Mouse (Mus musculus) urinary bladder, postnatal 36 days (tissue): Measurements from ENCODE around the gene Asgr2.
"Not testable (repeated sequence)": the region's sequence is repeated elsewhere in the genome, so short reads cannot be mapped to it uniquely, and the experiment has no call there.

ENCODE experiments used
- DNase-seq, 2 experiments: peaks; one replicate each; pipeline ENCODE4 v3.0.0; 2022; ENCODE audit warnings: low spot score in 2 of 2, mixed read lengths in 1 of 2

The Asgr2 gene

GRCm38 (mm10) chr11:70084563-70084962 lies 7.9 kb upstream of the Asgr2 start:
- DNase-seq, result no peak

- DNase-seq, result no peak
Measured at GRCm38 (mm10) chr11:70097396-70097795, 5.0 kb downstream of the Asgr2 start.

DNA sequence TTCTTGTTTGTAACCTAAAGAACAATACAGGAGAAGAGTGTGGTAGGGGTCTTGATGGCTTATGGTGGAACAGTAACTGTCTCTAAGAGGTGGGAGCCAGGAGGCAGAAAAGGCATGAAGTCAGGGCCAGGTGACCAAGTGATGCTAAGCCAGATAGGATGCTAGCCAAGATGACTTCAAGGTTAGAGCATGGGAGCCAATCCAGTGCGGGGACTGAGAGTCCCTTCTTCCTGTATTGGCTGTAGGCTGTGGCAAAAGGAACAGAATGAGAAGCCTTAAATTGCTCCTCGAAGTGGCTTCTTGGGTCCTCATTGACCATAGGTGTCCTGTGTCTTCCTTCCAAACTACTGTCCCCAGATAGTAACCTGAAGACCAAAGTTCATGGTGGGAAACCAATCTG lies 6.7 kb downstream of the Asgr2 start:
- DNase-seq, result no peak

GRCm38 (mm10) chr11:70099809-70100208 lies 7.4 kb downstream of the Asgr2 start:
- no peak for DNase-seq

DNA sequence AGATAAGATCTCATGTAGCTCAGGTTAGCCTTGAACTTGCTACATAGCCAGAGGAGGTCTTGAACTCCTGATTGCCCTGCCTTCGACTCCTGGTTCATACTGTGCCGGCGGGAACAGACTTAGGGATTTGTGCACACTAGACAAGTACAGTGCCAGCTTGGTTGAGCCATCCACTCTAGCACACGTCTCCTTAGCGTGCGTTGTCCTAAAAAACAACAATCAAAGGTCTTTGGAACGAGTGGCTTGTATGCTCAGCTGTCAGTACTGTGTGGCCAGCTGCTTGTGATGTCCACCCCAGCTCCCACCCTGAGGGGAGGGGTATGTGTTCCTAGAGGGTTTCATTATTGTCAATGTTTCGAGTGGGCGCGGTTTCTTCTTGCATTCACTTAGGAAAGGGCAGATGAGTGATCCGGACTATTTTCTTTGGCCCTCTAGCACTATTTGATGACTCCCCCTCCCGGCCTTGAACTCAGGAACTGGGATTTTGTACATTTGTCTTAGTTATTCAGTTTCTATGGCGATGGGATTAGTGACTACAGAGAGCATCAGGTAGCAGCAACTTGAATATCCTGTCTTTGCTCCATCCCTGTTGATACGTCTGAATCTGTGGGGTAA lies 11.4 kb downstream of the Asgr2 start:
- no peak for DNase-seq

DNA sequence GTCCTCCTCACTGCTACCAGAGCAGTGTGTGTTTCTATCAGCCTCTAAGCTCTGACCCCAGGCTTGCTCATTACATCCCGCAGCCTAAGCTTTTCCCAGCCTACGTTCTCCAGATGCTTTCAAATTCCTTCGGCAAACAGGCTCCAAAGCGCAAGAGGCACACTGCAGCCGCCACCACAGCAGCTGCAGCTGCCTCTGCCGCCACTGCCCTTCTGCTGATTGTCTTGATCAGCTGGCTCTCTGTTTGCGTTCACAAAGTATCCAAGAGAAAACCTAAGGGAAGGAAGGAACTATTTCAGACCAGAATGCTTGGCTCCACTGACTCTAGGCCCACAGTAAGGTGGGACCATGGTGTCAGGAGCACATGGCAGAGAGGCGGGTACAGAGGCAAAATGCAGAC lies 14.6 kb downstream of the Asgr2 start:
- no peak for DNase-seq

DNA sequence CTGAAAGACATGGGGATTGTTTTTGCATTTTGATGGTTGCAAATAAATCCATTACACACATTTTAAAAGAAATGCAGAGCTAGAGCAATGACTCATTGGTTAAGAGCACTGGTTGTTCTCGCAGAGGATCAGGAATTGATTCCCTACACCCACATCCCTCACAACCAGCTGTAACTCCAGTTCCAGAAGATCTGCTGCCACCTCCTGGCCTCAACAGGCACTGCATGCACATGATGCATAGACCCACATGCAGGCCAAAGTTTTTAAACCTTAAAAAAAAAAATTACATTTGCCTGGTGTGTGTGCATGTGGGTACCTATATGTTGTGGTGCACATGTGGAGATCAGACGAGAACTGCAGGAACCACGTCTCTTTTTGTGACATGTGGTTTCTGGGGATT lies 17.7 kb downstream of the Asgr2 start:
- no peak for DNase-seq

DNA sequence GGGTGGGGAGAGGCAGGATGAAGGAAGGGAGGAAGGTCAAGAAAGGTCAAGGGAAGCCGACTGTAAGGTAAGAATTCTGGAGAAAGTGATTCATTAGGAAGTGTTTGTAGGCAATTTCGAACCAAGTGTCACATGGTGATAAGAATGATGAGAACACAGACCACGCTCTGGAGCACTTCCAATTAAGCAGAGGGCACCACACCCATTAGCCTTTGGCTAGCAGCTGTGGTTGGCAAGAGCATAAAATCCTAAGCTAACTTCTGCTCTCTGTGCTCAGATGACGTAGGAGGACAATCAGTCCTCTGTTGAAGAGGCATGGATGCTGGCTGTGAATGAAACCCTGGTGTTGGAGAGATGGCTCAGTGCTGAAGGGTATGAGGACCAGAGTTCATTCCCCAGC lies 22.1 kb downstream of the Asgr2 start:
- DNase-seq, result peak in 1 of 2 experiments; percentile 16

GRCm38 (mm10) chr11:70115901-70116300 lies 23.5 kb downstream of the Asgr2 start:
- no peak for DNase-seq

DNA sequence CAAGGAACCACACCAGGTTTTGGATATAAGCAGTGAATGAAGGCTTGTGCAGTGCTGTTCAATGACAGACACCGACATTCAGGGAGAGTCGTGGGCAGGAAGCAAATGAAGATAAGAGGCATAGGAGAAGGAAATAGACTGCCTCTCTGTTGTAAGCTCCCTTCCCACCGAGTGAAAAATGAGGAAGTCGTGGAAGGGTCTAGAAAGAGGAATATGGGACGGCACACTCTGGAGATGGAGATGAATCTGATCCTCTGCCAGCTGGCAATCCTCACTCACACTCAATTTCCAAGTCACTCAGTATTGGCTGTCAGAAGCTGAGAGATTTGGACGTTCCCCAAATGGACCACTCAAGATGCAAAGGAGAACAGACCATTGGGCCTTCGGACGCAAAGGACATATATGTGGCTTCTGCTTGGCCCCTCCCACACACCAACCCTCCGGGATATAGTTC lies 37.5 kb downstream of the Asgr2 start, which contains the start of gene Mgl2:
Mgl2 (plus strand) TSS at position 404 of the 454 bp plus-strand sequence.
- DNase-seq, result no peak

DNA sequence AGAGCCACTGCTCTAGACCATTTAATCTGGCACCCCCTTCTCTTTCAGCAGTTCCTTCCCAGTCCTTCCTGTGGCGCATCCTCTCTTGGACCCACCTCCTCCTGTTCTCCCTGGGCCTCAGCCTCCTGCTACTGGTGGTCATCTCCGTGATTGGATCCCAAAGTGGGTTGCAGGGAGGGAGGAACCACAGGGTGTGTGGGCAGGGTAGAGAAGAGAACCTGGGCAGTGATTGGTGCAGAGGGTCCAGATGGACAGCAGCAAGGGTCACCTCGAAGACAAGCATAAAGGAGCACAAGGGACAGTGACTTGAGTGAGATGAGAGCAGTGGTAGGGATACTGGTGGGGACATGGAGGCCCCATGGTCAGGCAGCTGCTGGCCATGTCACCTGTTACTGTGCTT lies 42.6 kb downstream of the Asgr2 start:
- not testable (repeated sequence) for DNase-seq

DNA sequence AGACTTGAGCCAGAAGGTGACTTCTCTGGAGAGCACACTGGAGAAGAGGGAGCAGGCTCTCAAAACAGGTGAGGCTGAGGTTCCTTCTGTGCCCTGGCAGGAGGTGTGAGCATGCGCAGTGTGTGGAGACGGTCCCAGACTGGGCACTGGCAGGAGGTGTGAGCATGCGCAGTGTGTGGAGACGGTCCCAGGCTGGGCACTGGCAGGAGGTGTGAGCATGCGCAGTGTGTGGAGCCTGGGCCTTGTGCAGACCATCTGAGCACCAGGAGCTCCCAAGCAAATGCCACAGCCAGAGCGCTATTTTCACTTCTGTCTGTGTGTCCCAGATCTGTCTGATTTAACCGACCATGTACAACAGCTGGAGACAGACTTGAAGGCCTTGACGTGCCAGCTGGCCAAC lies 43.5 kb downstream of the Asgr2 start:
- not testable (repeated sequence) for DNase-seq

- no peak for DNase-seq
Measured at GRCm38 (mm10) chr11:70139171-70139570, 46.7 kb downstream of the Asgr2 start.

GRCm38 (mm10) chr11:70151072-70151471 lies 58.6 kb downstream of the Asgr2 start:
- peak in 1 of 2 experiments; percentile 9 for DNase-seq
